Mouse (Mus musculus) neural tube, embryonic 12.5 days (tissue): ENCODE measurements around the gene Trim16. TPM values are rescaled to one million over a fixed set of nuclear protein-coding genes. Genes with fewer than 3 reads are reported as not detected.

Source experiments
- ATAC-seq: fragments of 200-750 bp; cut with Nextera tagmentation; 2 replicates; pipeline ENCODE4 v1.8.0; 2017; ENCODE audit warnings: low read depth, mild to moderate bottlenecking, moderate TSS enrichment, moderate library complexity; ENCODE audit not compliant: low FRiP score
- H3K27ac ChIP-seq: fragments of 300-500 bp; sonication (generic); 2 replicates; pipeline ENCODE4 v1.5.1; 2016
- H3K27me3 ChIP-seq: fragments of 300-500 bp; sonication (generic); replicated peaks from 2 replicates; pipeline ENCODE4 v1.6.1; 2016; ENCODE audit warnings: mild to moderate bottlenecking
- H3K36me3 ChIP-seq: fragments of 300-500 bp; sonication (generic); 2 replicates; pipeline ENCODE4 v1.6.1; 2016; ENCODE audit warnings: mild to moderate bottlenecking
- H3K4me1 ChIP-seq: fragments of 300-500 bp; sonication (generic); 2 replicates; pipeline ENCODE4 v1.6.1; 2016
- H3K4me2 ChIP-seq: fragments of 300-500 bp; sonication (generic); replicated peaks from 2 replicates; pipeline ENCODE4 v1.6.1; 2016; ENCODE audit warnings: mild to moderate bottlenecking
- H3K4me3 ChIP-seq: fragments of 300-500 bp; sonication (generic); 2 replicates; pipeline ENCODE4 v1.5.1; 2016
- H3K9ac ChIP-seq: fragments of 300-500 bp; sonication (generic); 2 replicates; pipeline ENCODE4 v1.6.1; 2016; ENCODE audit warnings: mild to moderate bottlenecking
- H3K9me3 ChIP-seq: fragments of 300-500 bp; sonication (generic); 2 replicates; pipeline ENCODE4 v1.6.1; 2016; ENCODE audit warnings: mild to moderate bottlenecking
- WGBS: fragments of 180-500 bp; shearing (Covaris S2); methylation state at CpG from one replicate; pipeline ENCODE4 v1.1.7; 2016; 5-methylcytosine and 5-hydroxymethylcytosine counted together
- polyA plus RNA-seq: library from polyadenylated mRNA; unstranded; fragments of >200 nt; fragmentation: Nextera tagmentation; extraction: Ambion mirVana; gene quantifications from 2 replicates; pipeline ENCODE4 v1.2.1, GENCODE M21; 2016

The Trim16 gene
- polyA plus RNA-seq, 1 experiment from 2014 or later, result 10.3 TPM

- Histone ChIP-seq H3K4me3 (no peak overlapping the region), H3K9me3 (no peaks in the 10 kb centered on the region), H3K36me3 (no peaks in the 10 kb centered on the region), H3K27me3 (no peaks in the 10 kb centered on the region), H3K9ac (no peak overlapping the region), H3K4me1 (no peaks in the 10 kb centered on the region), H3K4me2 (no peak overlapping the region), H3K27ac (no peak overlapping the region)
- 87% methylated on average over 4 of the region's 4 CpGs for WGBS
- no peak for ATAC-seq
Measured at GRCm38 (mm10) chr11:62876445-62876844, 56.4 kb downstream of the Trim16 start.

- no peaks in the 10 kb centered on the region for H3K27me3 ChIP-seq
- no peak overlapping the region for H3K27ac ChIP-seq
- no peaks in the 10 kb centered on the region for H3K36me3 ChIP-seq
- no peaks in the 10 kb centered on the region for H3K4me1 ChIP-seq
- WGBS, result 97% methylated on average over 1 of the region's 1 CpGs
- no peak overlapping the region for H3K4me3 ChIP-seq
- ATAC-seq, result no peak
- H3K4me2 ChIP-seq, result no peak overlapping the region
- no peaks in the 10 kb centered on the region for H3K9me3 ChIP-seq
- H3K9ac ChIP-seq, result no peak overlapping the region
Measured at GRCm38 (mm10) chr11:62877391-62877790, 57.4 kb downstream of the Trim16 start.

GRCm38 (mm10) chr11:62878728-62879127, 58.7 kb downstream of the Trim16 start:
- ATAC-seq, result peak; percentile 59
- H3K4me3 ChIP-seq, result peak overlapping the region; percentile 65
- peak overlapping the region; percentile 64 for H3K4me2 ChIP-seq
- no peaks in the 10 kb centered on the region for H3K4me1 ChIP-seq
- no peak overlapping the region for H3K9ac ChIP-seq
- H3K9me3 ChIP-seq, result no peaks in the 10 kb centered on the region
- H3K27me3 ChIP-seq, result no peaks in the 10 kb centered on the region
- no peak overlapping the region for H3K27ac ChIP-seq
- 27% methylated on average over 9 of the region's 9 CpGs for WGBS
- peaks cover 5% of the 10 kb centered on the region; the same call in 1 of the 2 replicates for H3K36me3 ChIP-seq

GRCm38 (mm10) chr11:62879220-62880048, 59.4 kb downstream of the Trim16 start, which contains the start of gene Tvp23b:
TSS of gene Tvp23b (plus strand) at chr11:62879455.
- H3K27me3 ChIP-seq, result no peaks in the 10 kb centered on the region
- 2% methylated on average over 55 of the region's 55 CpGs for WGBS
- H3K4me2 ChIP-seq, result peak within 1 kb of the TSS; percentile 64

GRCm38 (mm10) chr11:62883407-62883806, 63.4 kb downstream of the Trim16 start:
- Histone ChIP-seq H3K4me2 (no peak overlapping the region), H3K9me3 (no peaks in the 10 kb centered on the region), H3K27me3 (no peaks in the 10 kb centered on the region), H3K9ac (no peak overlapping the region), H3K4me3 (no peak overlapping the region), H3K27ac (no peak overlapping the region), H3K36me3 (peaks cover 27% of the 10 kb centered on the region), H3K4me1 (no peaks in the 10 kb centered on the region)
- ATAC-seq, result no peak
- WGBS, result 93% methylated on average over 8 of the region's 8 CpGs

More at GRCm38 (mm10) chr11:62879220-62880048, 59.4 kb downstream of the Trim16 start, which contains the start of gene Tvp23b:
- ATAC-seq, result peak; percentile 98
- Histone ChIP-seq H3K36me3 (peaks cover 7% of the 10 kb centered on the region), H3K9ac (peak within 1 kb of the TSS; percentile 69), H3K9me3 (no peaks in the 10 kb centered on the region), H3K27ac (peak within 1 kb of the TSS; percentile 57), H3K4me3 (peak within 1 kb of the TSS; percentile 65), H3K4me1 (no peaks in the 10 kb centered on the region)

- H3K36me3 ChIP-seq, result peaks cover 35% of the 10 kb centered on the region
- no peak overlapping the region for H3K27ac ChIP-seq
- no peaks in the 10 kb centered on the region for H3K4me1 ChIP-seq
- no peak for ATAC-seq
- no peak overlapping the region for H3K4me3 ChIP-seq
- no peaks in the 10 kb centered on the region for H3K27me3 ChIP-seq
- no peaks in the 10 kb centered on the region for H3K9me3 ChIP-seq
- WGBS, result 70% methylated on average over 5 of the region's 5 CpGs
- H3K4me2 ChIP-seq, result no peak overlapping the region
- no peak overlapping the region for H3K9ac ChIP-seq
Measured at GRCm38 (mm10) chr11:62885323-62885722, 65.3 kb downstream of the Trim16 start.

GRCm38 (mm10) chr11:62890796-62891195, 70.8 kb downstream of the Trim16 start:
- Histone ChIP-seq H3K4me2 (no peak overlapping the region), H3K4me1 (no peaks in the 10 kb centered on the region), H3K4me3 (no peak overlapping the region), H3K36me3 (peaks cover 30% of the 10 kb centered on the region), H3K9ac (no peak overlapping the region), H3K9me3 (no peaks in the 10 kb centered on the region), H3K27me3 (no peaks in the 10 kb centered on the region), H3K27ac (no peak overlapping the region)
- ATAC-seq, result no peak
- WGBS, result 89% methylated on average over 4 of the region's 4 CpGs

- H3K27me3 ChIP-seq, result no peaks in the 10 kb centered on the region
- no peak overlapping the region for H3K4me3 ChIP-seq
- 92% methylated on average over 11 of the region's 11 CpGs for WGBS
- H3K9me3 ChIP-seq, result no peaks in the 10 kb centered on the region
- peaks cover 23% of the 10 kb centered on the region for H3K36me3 ChIP-seq
- no peak overlapping the region for H3K9ac ChIP-seq
- H3K4me2 ChIP-seq, result no peak overlapping the region
- H3K4me1 ChIP-seq, result no peaks in the 10 kb centered on the region
- ATAC-seq, result no peak
- H3K27ac ChIP-seq, result no peak overlapping the region
Measured at GRCm38 (mm10) chr11:62891763-62892162, 71.7 kb downstream of the Trim16 start.

Other genes starting within 250 kb of the Trim16 start
- 16.0 and 18.0 TPM in 2 replicates for gene Trpv2, start 245.7 kb upstream of the Trim16 start, polyA plus RNA-seq
- 14.2 and 15.9 TPM in 2 replicates for gene Lrrc75a, start 171.7 kb upstream of the Trim16 start, polyA plus RNA-seq
- 30.8 and 34.7 TPM in 2 replicates for gene Mmgt2, start 171.6 kb upstream of the Trim16 start, polyA plus RNA-seq
- 18.4 and 19.5 TPM in 2 replicates for gene Zfp287, start 88.3 kb upstream of the Trim16 start, polyA plus RNA-seq
- gene Gm10428, start 67.1 kb upstream of the Trim16 start, polyA plus RNA-seq, result not detected in 2 replicates
- gene Zfp286, start 30.8 kb upstream of the Trim16 start, polyA plus RNA-seq, result 27.6 and 30.1 TPM in 2 replicates
- gene Fbxw10, start 26.8 kb downstream of the Trim16 start, polyA plus RNA-seq, result 0.74 and 1.0 TPM in 2 replicates
- gene Tvp23b, start 59.2 kb downstream of the Trim16 start, polyA plus RNA-seq, result 40.5 and 43.9 TPM in 2 replicates
- 0.28 and 0.29 TPM in 2 replicates for gene Cdrt4, start 131.0 kb downstream of the Trim16 start, polyA plus RNA-seq
- gene Tekt3, start 241.4 kb downstream of the Trim16 start, polyA plus RNA-seq, result not detected in 2 replicates